Mouse (Mus musculus) megakaryocyte, embryonic 14.5 days (primary cell): Measurements from ENCODE around the gene Tubb4b.

Experiments used
- FLI1 ChIP-seq: IDR thresholded peaks from 2 replicates; pipeline ENCODE4 v1.6.1; 2012; ENCODE audit warnings: low read length, inconsistent platforms, mixed read lengths
- GATA1 ChIP-seq: IDR thresholded peaks from 3 replicates; pipeline ENCODE4 v1.6.1; 2012; ENCODE audit warnings: mixed read lengths, low read length, inconsistent platforms, borderline replicate concordance

- TF ChIP-seq GATA1 (no peak), FLI1 (no peak)
Measured at GRCm38 (mm10) chr2:25207593-25207992, 16.9 kb downstream of the Tubb4b start.
